Mouse (Mus musculus): ENCODE results near the gene Rbpms2.

GRCm38 (mm10) chr9:65648730-65649129, 19.3 kb downstream of the Rbpms2 start:
- TF ChIP-seq CTCF (IDR thresholded peaks at IDR 0.05; ENCODE audit: borderline replicate concordance, insufficient read depth, low read depth, low read length) (no peak), POLR2A (IDR thresholded peaks at IDR 0.05; ENCODE audit: borderline replicate concordance, insufficient read depth, low read length) (no peak)
